Mouse (Mus musculus) layer of hippocampus, adult 11-12 months (tissue): ENCODE measurements around the gene Map3k20.

ENCODE experiments used
- DNase-seq: peaks from one replicate; pipeline ENCODE4 v3.0.0; 2022; ENCODE audit warnings: low spot score

Gene Map3k20

GRCm38 (mm10) chr2:72321591-72321990 is 36.2 kb downstream of the Map3k20 start:
- DNase-seq = no peak

GRCm38 (mm10) chr2:72322681-72323353 is 37.4 kb downstream of the Map3k20 start:
- no peak for DNase-seq

DNA sequence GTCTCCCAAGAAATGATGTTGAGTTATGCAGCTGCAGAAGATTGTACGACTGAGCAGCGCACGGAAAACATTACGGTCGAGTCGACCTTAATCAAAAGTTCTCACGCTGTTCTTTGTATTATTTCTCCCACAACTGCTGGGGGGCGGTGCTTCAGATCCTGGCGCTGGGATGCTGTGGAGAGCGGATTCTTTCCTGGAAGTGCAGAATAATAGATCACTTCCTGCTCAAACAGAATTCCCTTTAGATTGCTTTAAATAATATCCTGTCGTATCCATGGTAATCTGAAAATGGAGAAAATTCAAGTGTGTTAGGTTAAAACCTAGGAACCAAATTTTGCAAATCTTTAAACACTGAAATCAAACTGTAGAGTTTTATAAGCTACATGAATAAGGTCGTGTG is 39.0 kb downstream of the Map3k20 start:
- DNase-seq = no peak

GRCm38 (mm10) chr2:72326491-72326890 is 41.1 kb downstream of the Map3k20 start:
- DNase-seq = peak; percentile 8

- no peak for DNase-seq
Observed at GRCm38 (mm10) chr2:72328435-72328834, 43.0 kb downstream of the Map3k20 start.

- DNase-seq = no peak
Observed at GRCm38 (mm10) chr2:72330955-72331481, 45.6 kb downstream of the Map3k20 start.

- DNase-seq = no peak
Observed at GRCm38 (mm10) chr2:72332067-72332466, 46.6 kb downstream of the Map3k20 start.

DNA sequence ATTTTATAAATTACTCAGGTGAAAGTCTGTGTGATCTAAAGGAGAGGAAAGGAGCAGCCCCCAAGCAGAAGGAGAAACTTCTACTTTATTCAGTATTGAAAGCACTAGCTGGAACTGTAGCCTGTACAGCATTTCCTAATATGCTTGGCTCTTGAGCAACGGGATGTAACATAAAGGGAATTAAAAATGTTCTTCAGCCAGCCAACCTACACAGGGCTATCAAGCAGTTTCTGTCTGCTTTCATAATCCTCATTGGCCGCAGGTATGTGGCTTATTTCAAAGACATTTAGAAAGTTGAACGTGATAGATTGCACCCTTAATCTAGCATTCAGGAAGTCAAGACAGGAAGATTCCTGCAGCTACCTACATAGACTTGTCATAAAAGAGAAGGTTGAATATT is 47.8 kb downstream of the Map3k20 start:
- DNase-seq = no peak

DNA sequence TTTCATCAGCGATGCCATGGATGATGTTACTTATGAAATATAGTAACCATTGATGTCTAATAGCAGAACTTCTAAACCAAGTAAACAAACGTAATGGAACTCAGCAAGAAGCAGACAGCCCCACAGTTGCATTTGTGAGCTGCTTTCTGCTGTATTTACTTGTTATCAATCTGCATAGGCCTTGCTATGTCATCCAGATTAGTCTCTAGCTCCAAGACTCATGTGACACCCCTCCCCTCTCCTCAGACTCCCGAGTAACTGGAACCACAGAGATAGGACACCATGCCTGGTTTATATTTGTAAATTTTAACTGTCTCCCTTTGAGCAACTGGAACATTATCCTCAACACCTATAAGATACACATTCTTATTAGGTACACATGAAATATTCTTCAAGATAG is 51.4 kb downstream of the Map3k20 start:
- DNase-seq = no peak

GRCm38 (mm10) chr2:72345281-72345680 is 59.8 kb downstream of the Map3k20 start:
- no peak for DNase-seq

GRCm38 (mm10) chr2:72351329-72351728 is 65.9 kb downstream of the Map3k20 start:
- no peak for DNase-seq

DNA sequence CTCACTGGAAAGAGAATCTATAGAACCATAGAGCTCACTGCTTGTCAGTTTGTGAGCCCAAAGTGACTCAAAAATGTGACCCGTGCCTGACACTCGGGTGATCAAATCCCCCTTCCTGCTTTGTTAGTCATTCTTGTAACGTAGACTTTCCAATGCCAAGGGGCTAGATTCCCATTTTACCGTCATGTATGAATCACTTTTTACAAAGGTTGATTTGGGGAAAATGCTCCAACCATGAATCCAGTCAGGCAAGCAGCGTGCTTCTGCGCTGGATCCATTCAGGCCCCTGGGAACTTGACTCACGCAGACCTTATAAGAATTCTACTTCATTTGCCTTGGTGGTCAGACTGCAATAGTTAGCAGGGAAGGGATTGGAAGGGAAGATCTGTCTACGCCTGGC is 66.3 kb downstream of the Map3k20 start:
- no peak for DNase-seq

GRCm38 (mm10) chr2:72352756-72353155 is 67.3 kb downstream of the Map3k20 start:
- no peak for DNase-seq

- DNase-seq = no peak
Observed at GRCm38 (mm10) chr2:72356471-72356870, 71.0 kb downstream of the Map3k20 start.

- DNase-seq = no peak
Observed at GRCm38 (mm10) chr2:72361572-72361971, 76.1 kb downstream of the Map3k20 start.

- no peak for DNase-seq
Observed at GRCm38 (mm10) chr2:72363449-72363848, 78.0 kb downstream of the Map3k20 start.

GRCm38 (mm10) chr2:72365930-72366329 is 80.5 kb downstream of the Map3k20 start:
- DNase-seq = peak; percentile 22

- DNase-seq = no peak
Observed at GRCm38 (mm10) chr2:72366503-72366902, 81.1 kb downstream of the Map3k20 start.

DNA sequence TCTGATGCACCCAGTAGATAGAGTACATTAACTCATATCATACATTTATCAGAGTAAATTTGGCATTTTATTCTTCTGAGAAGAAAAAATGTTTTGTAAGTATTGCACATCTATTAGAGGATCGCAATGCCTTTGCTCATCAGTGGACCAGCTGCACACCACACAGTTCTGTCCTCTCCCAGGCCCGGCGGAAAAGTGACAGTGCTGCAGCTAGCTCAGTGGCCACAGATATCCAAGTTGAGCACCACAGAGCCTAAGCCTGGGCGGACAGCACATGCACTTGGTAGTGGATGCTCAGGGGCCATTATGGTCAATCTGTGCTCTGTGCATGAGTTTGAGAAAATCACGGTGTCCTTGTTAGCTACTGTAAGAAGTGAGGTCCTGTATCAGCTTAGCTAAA is 82.4 kb downstream of the Map3k20 start:
- DNase-seq = no peak

- DNase-seq = no peak
Observed at GRCm38 (mm10) chr2:72369140-72369600, 83.7 kb downstream of the Map3k20 start.

DNA sequence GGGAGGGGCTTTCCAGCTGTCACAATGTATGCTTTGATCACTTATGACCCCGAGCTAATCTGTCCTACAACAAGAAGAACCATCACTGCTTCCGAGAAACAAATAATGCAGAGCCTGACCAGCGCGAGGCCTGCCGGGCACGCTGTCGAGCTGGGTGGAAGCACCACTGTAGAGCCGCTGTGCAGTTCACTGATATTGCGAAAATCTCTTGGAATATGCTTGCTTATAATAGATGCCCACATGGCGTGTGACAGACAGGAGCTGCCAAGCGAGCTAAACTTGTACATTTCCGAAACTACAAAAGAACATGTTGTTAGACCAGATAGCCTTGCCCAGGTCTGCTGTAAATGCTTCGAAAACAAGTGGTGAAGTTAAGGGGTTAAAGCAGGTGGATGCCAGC is 86.7 kb downstream of the Map3k20 start:
- DNase-seq = peak; percentile 44

GRCm38 (mm10) chr2:72374076-72374475 is 88.6 kb downstream of the Map3k20 start:
- no peak for DNase-seq

- no peak for DNase-seq
Observed at GRCm38 (mm10) chr2:72375877-72376276, 90.4 kb downstream of the Map3k20 start.

DNA sequence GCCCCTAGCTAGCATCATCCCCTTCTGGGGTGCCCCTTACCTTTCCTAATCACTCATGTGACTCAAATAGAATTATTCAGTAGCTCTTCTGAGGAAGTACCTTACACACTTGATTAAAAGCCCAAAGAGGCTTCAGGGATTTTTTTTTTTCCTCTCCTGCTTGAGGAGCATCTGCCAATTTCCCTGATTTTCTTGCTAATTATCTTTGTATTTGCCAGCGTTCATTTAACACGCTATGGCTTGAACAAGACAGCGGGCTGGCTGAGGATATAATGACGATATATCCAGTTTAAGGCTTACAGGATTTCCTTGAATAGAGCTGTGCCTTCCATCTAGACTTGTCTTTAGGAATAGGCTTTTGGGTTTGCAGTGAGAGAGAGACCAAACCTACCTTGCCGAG is 91.5 kb downstream of the Map3k20 start:
- no peak for DNase-seq
